Mouse (Mus musculus) CH12.LX (cell line): ENCODE data around the gene Chid1. TPM values are rescaled to one million over a fixed set of nuclear protein-coding genes. Genes with fewer than 3 reads are reported as not detected.

Source experiments
- DNase-seq: peaks from one replicate; pipeline ENCODE4 v3.0.0-alpha.2; 2013; ENCODE audit errors: extremely low read depth
- H3K27ac ChIP-seq: 2 replicates; pipeline ENCODE4 v1.5.1; 2012; ENCODE audit warnings: low read depth, mild to moderate bottlenecking, control low read depth, moderate library complexity; ENCODE audit not compliant: insufficient read depth
- H3K27me3 ChIP-seq: replicated peaks from 2 replicates; pipeline ENCODE3; 2012; ENCODE audit warnings: inconsistent platforms
- H3K36me3 ChIP-seq, 2 experiments: replicated peaks in 1 of 2; 2 replicates each; pipeline versions ENCODE3 to v1.6.1; 2012; ENCODE audit warnings: inconsistent platforms in 1 of 2, low read length in 1 of 2, mild to moderate bottlenecking in 1 of 2, mixed read lengths in 1 of 2, moderate library complexity in 1 of 2; ENCODE audit not compliant: control insufficient read depth in 1 of 2, insufficient read depth in 1 of 2
- H3K4me1 ChIP-seq, 2 experiments: 2 replicates each; pipeline ENCODE4 v1.6.1; 2012; ENCODE audit warnings: inconsistent platforms in 1 of 2, moderate library complexity in 1 of 2; ENCODE audit not compliant: insufficient read depth in 2 of 2, control insufficient read depth in 1 of 2
- H3K4me2 ChIP-seq: 2 replicates; pipeline ENCODE4 v1.6.1; 2012; ENCODE audit warnings: low read depth, mild to moderate bottlenecking, control low read depth; ENCODE audit not compliant: poor library complexity, insufficient read depth, severe bottlenecking
- H3K4me3 ChIP-seq, 3 experiments: fragments of 150-350 bp in 1 of 3; sonication (generic) in 1 of 3; replicated peaks in 1 of 3; 2 replicates each; pipeline versions ENCODE3 to v1.5.1; 2011 to 2012; ENCODE audit warnings: low read depth in 2 of 3, low read length in 2 of 3, mild to moderate bottlenecking in 2 of 3, moderate library complexity in 2 of 3, control low read depth in 1 of 3, improper control_type of control experiment in 1 of 3, inconsistent platforms in 1 of 3, mixed read lengths in 1 of 3; ENCODE audit not compliant: poor library complexity in 1 of 3
- H3K79me2 ChIP-seq: replicated peaks from 2 replicates; pipeline ENCODE4 v1.6.1; 2012; ENCODE audit warnings: mild to moderate bottlenecking, moderate library complexity; ENCODE audit not compliant: control insufficient read depth, poor library complexity, insufficient read depth, severe bottlenecking; ENCODE audit errors: extremely low read depth
- H3K9ac ChIP-seq: 2 replicates; pipeline ENCODE4 v1.6.1; 2012; ENCODE audit warnings: low read depth, mild to moderate bottlenecking, control low read depth, moderate library complexity; ENCODE audit not compliant: insufficient read depth
- H3K9me3 ChIP-seq: replicated peaks from 2 replicates; pipeline ENCODE3; 2012; ENCODE audit warnings: low read length, inconsistent platforms, mixed read lengths
- CTCF ChIP-seq, 2 experiments: IDR thresholded peaks in 1 of 2; conservative IDR thresholded peaks in 1 of 2; 2 replicates each; pipeline ENCODE4 v1.5.1; 2011 to 2012; ENCODE audit warnings: low read depth in 2 of 2, low read length in 2 of 2, improper control_type of control experiment in 1 of 2, inconsistent platforms in 1 of 2, mild to moderate bottlenecking in 1 of 2, moderate library complexity in 1 of 2
- ELF1 ChIP-seq: IDR thresholded peaks from 2 replicates; pipeline ENCODE4 v1.6.1; 2014; ENCODE audit warnings: low read depth, mild to moderate bottlenecking, inconsistent platforms, low read length, improper control_type of control experiment
- EP300 ChIP-seq: IDR thresholded peaks from 2 replicates; pipeline ENCODE4 v1.6.1; 2011; ENCODE audit warnings: low read length, improper control_type of control experiment
- ETS1 ChIP-seq: conservative IDR thresholded peaks from 2 replicates; pipeline ENCODE4 v1.6.1; 2012; ENCODE audit warnings: low read depth, mild to moderate bottlenecking, inconsistent platforms, low read length, improper control_type of control experiment, moderate library complexity
- GABPA ChIP-seq: IDR thresholded peaks from 2 replicates; pipeline ENCODE4 v1.6.1; 2012; ENCODE audit warnings: low read depth, low read length, improper control_type of control experiment, inconsistent platforms; ENCODE audit not compliant: insufficient replicate concordance
- HCFC1 ChIP-seq: IDR thresholded peaks from 2 replicates; pipeline ENCODE4 v1.6.1; 2012; ENCODE audit warnings: low read depth, mild to moderate bottlenecking, inconsistent platforms, low read length, improper control_type of control experiment
- JUN ChIP-seq: IDR thresholded peaks from 2 replicates; pipeline ENCODE4 v1.6.1; 2011; ENCODE audit warnings: low read depth, mild to moderate bottlenecking, low read length, improper control_type of control experiment, moderate library complexity; ENCODE audit not compliant: insufficient read depth
- MAFK ChIP-seq: IDR thresholded peaks from 2 replicates; pipeline ENCODE4 v1.6.1; 2011; ENCODE audit warnings: low read length, improper control_type of control experiment; ENCODE audit not compliant: insufficient replicate concordance
- MAZ ChIP-seq: IDR thresholded peaks from 2 replicates; pipeline ENCODE4 v1.6.1; 2012; ENCODE audit warnings: low read depth, mild to moderate bottlenecking, inconsistent platforms, low read length, improper control_type of control experiment, moderate library complexity
- NELFE ChIP-seq: IDR thresholded peaks from 2 replicates; pipeline ENCODE4 v1.6.1; 2011; ENCODE audit warnings: low read depth, low read length, improper control_type of control experiment
- TBP ChIP-seq: conservative IDR thresholded peaks from 2 replicates; pipeline ENCODE4 v1.6.1; 2011; ENCODE audit warnings: low read depth, low read length, improper control_type of control experiment
- UBTF ChIP-seq: IDR thresholded peaks from 2 replicates; pipeline ENCODE4 v1.6.1; 2012; ENCODE audit warnings: low read depth, mild to moderate bottlenecking, inconsistent platforms, low read length, improper control_type of control experiment, moderate library complexity
- ZC3H11A ChIP-seq: IDR thresholded peaks from 2 replicates; pipeline ENCODE4 v1.6.1; 2012; ENCODE audit warnings: low read depth, mild to moderate bottlenecking, inconsistent platforms, low read length, improper control_type of control experiment
- dilution Hi-C: fragments of 300-500 bp; cut with MboI; formaldehyde crosslinking; loops from 2 replicates; pipeline ENCODE4 v1.14.3; 2020; ENCODE audit warnings: low sequenced_read_pairs; ENCODE audit not compliant: extremely low pct_unique_long_range_greater_than_20kb, extremely low pct_ligation_motif_present
- in situ Hi-C: fragments of 300-500 bp; cut with MboI; formaldehyde crosslinking; loops from 3 replicates; pipeline ENCODE4 v1.14.3; 2019; ENCODE audit warnings: low sequenced_read_pairs, low pct_ligation_motif_present, low pct_unique_long_range_greater_than_20kb, mixed read lengths
- polyA plus RNA-seq: library from polyadenylated mRNA; unstranded; fragments of >175 nt; gene quantifications from 2 replicates; pipeline ENCODE4 v1.2.1, GENCODE M21; 2012; ENCODE audit warnings: low read depth; ENCODE audit not compliant: insufficient read length
- total RNA-seq, 2 experiments: library from RNA; depleted of rRNA; stranded (reverse); fragments of 300-350 nt in 1 of 2; fragments of >200 nt in 1 of 2; gene quantifications; 2 replicates each; pipeline ENCODE4 v1.2.3; 2012 to 2014

The Chid1 gene
- total and polyA plus RNA-seq, 3 experiments = 27.0 to 50.5 (median 42.3) TPM

DNA sequence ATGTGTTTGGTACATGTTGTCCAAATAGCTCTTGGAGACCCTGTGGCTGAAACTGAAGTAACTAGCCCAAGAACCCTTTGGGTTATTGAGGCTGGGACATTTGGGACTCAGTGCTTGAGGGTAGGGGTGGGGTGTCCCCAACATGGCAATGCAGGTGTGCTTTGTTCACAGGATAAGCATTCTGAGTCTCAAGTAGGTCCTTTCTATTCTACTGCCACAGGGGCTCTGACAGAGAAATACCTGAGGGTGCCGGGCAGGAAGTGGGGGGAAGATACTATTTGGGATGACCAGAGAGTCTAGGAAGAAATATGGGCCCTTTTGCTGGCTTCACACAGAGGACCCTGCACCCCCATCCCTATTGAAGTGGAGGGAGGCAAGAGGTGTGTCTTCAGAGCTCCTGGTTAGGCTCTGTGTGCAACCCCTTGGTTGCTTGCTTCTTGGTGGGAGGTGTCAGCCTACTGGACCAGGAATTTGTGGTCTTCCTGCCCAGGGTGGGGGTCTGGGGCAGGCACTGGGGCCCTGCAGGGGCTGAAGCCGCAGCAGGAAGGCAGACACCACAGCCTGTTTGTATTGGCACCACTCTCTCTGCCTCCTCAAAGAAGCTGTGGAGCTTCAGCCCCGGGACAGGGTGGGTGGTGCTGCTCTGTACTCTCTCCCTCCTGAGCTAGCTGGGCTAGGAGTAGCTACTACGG lies 61.9 kb downstream of the Chid1 start:
- H3K27me3 ChIP-seq = peaks cover 9% of the 10 kb centered on the region
- TF ChIP-seq ETS1 (no peak), GABPA (no peak), UBTF (no peak), EP300 (no peak), NELFE (no peak), ZC3H11A (no peak)
- peaks cover 19% of the 10 kb centered on the region for H3K79me2 ChIP-seq
- H3K9ac ChIP-seq = no peak overlapping the region
- H3K4me3 ChIP-seq = no peak overlapping the region
- no peak overlapping the region for H3K4me2 ChIP-seq
- DNase-seq = no peak
- H3K4me1 ChIP-seq = peaks cover 19 to 49% of the 10 kb centered on the region in 2 experiments
- H3K27ac ChIP-seq = no peak overlapping the region
- dilution Hi-C loops = no loop called here
- in situ Hi-C loops = no loop called here
- peaks cover 2 to 17% of the 10 kb centered on the region in 2 experiments for H3K36me3 ChIP-seq
- H3K9me3 ChIP-seq = no peaks in the 10 kb centered on the region

- Histone ChIP-seq H3K9me3 (no peaks in the 10 kb centered on the region), H3K27me3 (peaks cover 9% of the 10 kb centered on the region), H3K4me2 (peak overlapping the region; percentile 53; the same call in 1 of the 2 replicates), H3K4me1 (peaks cover 16 to 51% of the 10 kb centered on the region in 2 experiments), H3K79me2 (peaks cover 22% of the 10 kb centered on the region), H3K36me3 (peaks cover 8 to 17% of the 10 kb centered on the region in 2 experiments), H3K9ac (no peak overlapping the region), H3K27ac (no peak overlapping the region), H3K4me3 (peak overlapping the region in 2 of 3 experiments; percentile 89 to 96)
- dilution Hi-C loops = no loop called here
- no peak for TF ChIP-seq ELF1
- TF ChIP-seq MAFK = no peak
- no peak for TF ChIP-seq HCFC1
- TF ChIP-seq MAZ = no peak
- TF ChIP-seq TBP = no peak
- no peak for TF ChIP-seq UBTF
- TF ChIP-seq CTCF (conservative IDR thresholded peaks at IDR 0.05 in 1 of 2, IDR thresholded peaks at IDR 0.05 in 1 of 2; ENCODE audit: low read depth in 2 of 2, low read length in 2 of 2) = peak in 1 of 2 experiments; percentile 24; a peak in 1 of 4 replicates
- TF ChIP-seq JUN = no peak
- in situ Hi-C loops = no loop called here
- no peak for DNase-seq
These were observed 62.7 kb downstream of the Chid1 start for GRCm38 (mm10) chr7:141476981-141477370.
